Mouse (Mus musculus): ENCODE results near the gene Acer2.
A peak's percentile ranks its signal among the peaks of the same experiment; 100 is the strongest.

Gene Acer2

GRCm38 (mm10) chr4:86957576-86958411 is 83.6 kb downstream of the Acer2 start:
- DNase-seq = peak; percentile 4 to 48

GRCm38 (mm10) chr4:86977272-86977671 is 103.1 kb downstream of the Acer2 start:
- no peak for DNase-seq

Data from kidney, adult 8-10 months (tissue).